Mouse (Mus musculus): ENCODE results near the gene Shtn1. TPM values are rescaled to one million over a fixed set of nuclear protein-coding genes. Genes with fewer than 3 reads are reported as not detected.
A peak's percentile ranks its signal among the peaks of the same experiment; 100 is the strongest.

Shtn1 gene
- polyA plus RNA-seq, 1 experiment from 2014 or later, result 2.7 TPM

DNA sequence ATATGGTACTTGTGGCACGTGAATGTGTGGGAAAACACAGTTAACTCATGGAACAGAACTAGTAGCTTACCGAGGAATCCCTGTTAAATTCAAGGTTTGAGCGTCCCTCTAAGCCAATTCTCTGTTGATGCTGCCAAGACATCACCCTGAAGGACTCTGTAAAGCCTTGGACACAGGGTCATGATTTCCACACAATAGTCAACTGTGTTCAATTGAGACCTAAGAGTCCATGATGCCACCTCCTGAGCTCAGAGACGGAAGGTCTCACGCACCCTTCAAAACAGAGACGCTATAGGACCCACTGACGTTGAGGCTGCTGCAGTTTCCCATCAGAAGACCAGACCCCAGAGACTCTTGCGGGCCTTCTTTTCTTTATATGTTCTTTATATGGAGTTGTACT is 101.8 kb downstream of the Shtn1 start:
- no peaks in the 10 kb centered on the region for H3K9me3 ChIP-seq (ENCODE audit: control insufficient read depth, low read length)
- H3K9ac ChIP-seq (ENCODE audit: low read length), result no peak overlapping the region
- 0 out of 2 replicates have a peak, but pooled peaks cover 2% of the 10 kb centered on the region for H3K4me1 ChIP-seq (ENCODE audit: control insufficient read depth, insufficient read depth, low read length)
- no peaks in the 10 kb centered on the region for H3K36me3 ChIP-seq (ENCODE audit: control insufficient read depth, insufficient read depth, low read length)
- no peak overlapping the region for H3K4me3 ChIP-seq (ENCODE audit: low read depth, low read length)
- H3K27ac ChIP-seq (ENCODE audit: low read depth, low read length), result no peak overlapping the region
- ATAC-seq (ENCODE audit: insufficient read depth, low FRiP score, low TSS enrichment) (no peak), DNase-seq (ENCODE audit: low spot score) (no peak)
- 90% methylated on average over 8 of the region's 8 CpGs for WGBS
- H3K27me3 ChIP-seq (ENCODE audit: control insufficient read depth, insufficient read depth, low read length), result peaks cover 52% of the 10 kb centered on the region
- no peak overlapping the region for H3K4me2 ChIP-seq (ENCODE audit: low read depth)

DNA sequence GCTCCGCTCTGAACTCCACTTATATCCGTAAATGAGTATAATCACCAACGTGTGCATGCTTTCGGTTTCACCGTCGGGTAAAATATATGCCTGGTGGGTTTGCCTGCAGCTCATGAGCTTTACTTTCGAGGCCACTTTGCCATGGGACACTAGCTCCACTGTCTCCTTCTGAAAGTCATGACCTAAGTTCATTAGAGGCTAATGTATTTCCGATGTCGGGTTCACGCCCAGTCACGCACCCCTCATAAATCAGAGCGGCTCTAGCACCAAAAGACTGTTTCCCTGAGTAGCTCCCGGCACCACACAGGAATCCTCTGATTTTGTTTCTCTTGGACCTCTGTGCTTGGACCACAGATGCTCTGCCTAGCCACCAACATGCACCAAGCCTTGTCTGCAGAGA is 105.1 kb downstream of the Shtn1 start:
- Histone ChIP-seq H3K4me3 (ENCODE audit: low read depth, low read length) (no peak overlapping the region), H3K4me2 (ENCODE audit: low read depth) (no peak overlapping the region), H3K4me1 (ENCODE audit: control insufficient read depth, insufficient read depth, low read length) (peaks cover 5% of the 10 kb centered on the region; the same call in 1 of the 2 replicates), H3K36me3 (ENCODE audit: control insufficient read depth, insufficient read depth, low read length) (no peaks in the 10 kb centered on the region), H3K27ac (ENCODE audit: low read depth, low read length) (no peak overlapping the region), H3K9ac (ENCODE audit: low read length) (no peak overlapping the region), H3K27me3 (ENCODE audit: control insufficient read depth, insufficient read depth, low read length) (peaks cover 45% of the 10 kb centered on the region), H3K9me3 (ENCODE audit: control insufficient read depth, low read length) (no peaks in the 10 kb centered on the region)
- WGBS, result 36% methylated on average over 13 of the region's 13 CpGs
- DNase-seq (ENCODE audit: low spot score) (peak; percentile 21), ATAC-seq (ENCODE audit: insufficient read depth, low FRiP score, low TSS enrichment) (no peak)

DNA sequence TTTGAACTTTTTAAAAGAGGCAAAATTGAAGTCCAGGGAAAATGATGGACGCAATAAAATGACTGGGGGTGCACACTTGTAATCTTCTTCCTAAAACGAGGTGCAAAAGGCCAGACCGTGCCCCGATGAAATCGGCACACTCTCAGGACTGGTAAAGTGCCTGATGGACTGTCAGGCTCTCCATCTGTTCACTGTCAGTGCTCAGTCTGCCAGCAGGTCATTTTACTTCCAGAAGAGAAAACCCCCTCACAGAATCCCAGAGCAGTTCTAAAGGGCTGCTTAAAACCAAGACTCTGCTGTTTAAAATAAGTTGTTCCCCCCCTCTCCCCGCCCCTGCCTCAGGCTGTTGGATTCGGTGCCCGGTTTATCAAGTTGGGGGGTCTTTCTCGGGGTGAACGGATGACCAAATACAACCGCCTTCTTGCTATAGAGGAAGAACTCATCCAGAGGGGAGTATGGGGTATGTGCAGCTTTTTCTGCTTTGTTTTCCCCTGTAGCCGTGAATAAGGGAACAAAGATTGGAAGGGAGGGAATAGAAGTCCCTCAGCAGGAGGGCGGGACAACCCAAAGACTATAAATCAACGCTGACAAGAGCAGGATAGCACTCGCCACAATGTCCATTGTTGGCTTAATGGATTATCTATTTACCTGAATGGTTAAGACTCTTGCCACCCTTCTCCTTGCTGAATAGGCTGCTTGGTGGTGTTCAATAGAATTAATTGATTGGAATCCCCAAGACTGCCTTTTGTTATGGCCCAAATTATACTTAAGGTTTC is 107.0 kb downstream of the Shtn1 start:
- peaks cover 44% of the 10 kb centered on the region for H3K27me3 ChIP-seq (ENCODE audit: control insufficient read depth, insufficient read depth, low read length)
- peak; percentile 45; the same call in 1 of the 2 replicates for ATAC-seq (ENCODE audit: insufficient read depth, low FRiP score, low TSS enrichment)
- no peak overlapping the region for H3K9ac ChIP-seq (ENCODE audit: low read length)
- H3K36me3 ChIP-seq (ENCODE audit: control insufficient read depth, insufficient read depth, low read length), result no peaks in the 10 kb centered on the region
- no peak overlapping the region for H3K4me3 ChIP-seq (ENCODE audit: low read depth, low read length)
- H3K9me3 ChIP-seq (ENCODE audit: control insufficient read depth, low read length), result no peaks in the 10 kb centered on the region
- no peak overlapping the region for H3K27ac ChIP-seq (ENCODE audit: low read depth, low read length)
- H3K4me2 ChIP-seq (ENCODE audit: low read depth), result peak overlapping the region; percentile 13; the same call in 1 of the 2 replicates
- WGBS, result 27% methylated on average over 15 of the region's 15 CpGs
- peak; percentile 35 for DNase-seq (ENCODE audit: low spot score)
- H3K4me1 ChIP-seq (ENCODE audit: control insufficient read depth, insufficient read depth, low read length), result peaks cover 5% of the 10 kb centered on the region; the same call in 1 of the 2 replicates

DNA sequence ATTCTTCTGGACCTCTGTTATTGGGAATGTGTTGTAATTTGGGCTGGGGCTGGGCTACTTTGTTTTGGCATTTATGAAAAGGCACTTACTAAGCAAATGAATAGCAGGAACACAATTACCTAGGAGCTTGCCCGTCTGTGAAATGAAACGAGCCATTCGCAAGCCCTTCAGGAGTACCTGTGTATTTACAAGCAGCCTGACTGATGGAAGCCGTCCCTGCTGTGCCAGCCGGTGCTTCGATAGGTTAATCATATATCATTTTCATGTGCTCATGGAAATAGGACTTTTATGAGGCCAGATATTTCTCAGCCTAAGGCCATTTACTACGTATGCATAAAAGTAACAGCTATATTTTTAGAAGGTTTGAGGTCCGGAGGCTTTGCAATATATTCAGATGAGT is 112.9 kb downstream of the Shtn1 start:
- Histone ChIP-seq H3K4me2 (ENCODE audit: low read depth) (no peak overlapping the region), H3K4me3 (ENCODE audit: low read depth, low read length) (no peak overlapping the region), H3K27ac (ENCODE audit: low read depth, low read length) (no peak overlapping the region), H3K27me3 (ENCODE audit: control insufficient read depth, insufficient read depth, low read length) (peaks cover 37% of the 10 kb centered on the region), H3K9ac (ENCODE audit: low read length) (no peak overlapping the region), H3K9me3 (ENCODE audit: control insufficient read depth, low read length) (no peaks in the 10 kb centered on the region), H3K4me1 (ENCODE audit: control insufficient read depth, insufficient read depth, low read length) (no peaks in the 10 kb centered on the region), H3K36me3 (ENCODE audit: control insufficient read depth, insufficient read depth, low read length) (no peaks in the 10 kb centered on the region)
- ATAC-seq (ENCODE audit: insufficient read depth, low FRiP score, low TSS enrichment) (no peak), DNase-seq (ENCODE audit: low spot score) (no peak)
- WGBS, result 70% methylated on average over 8 of the region's 8 CpGs

DNA sequence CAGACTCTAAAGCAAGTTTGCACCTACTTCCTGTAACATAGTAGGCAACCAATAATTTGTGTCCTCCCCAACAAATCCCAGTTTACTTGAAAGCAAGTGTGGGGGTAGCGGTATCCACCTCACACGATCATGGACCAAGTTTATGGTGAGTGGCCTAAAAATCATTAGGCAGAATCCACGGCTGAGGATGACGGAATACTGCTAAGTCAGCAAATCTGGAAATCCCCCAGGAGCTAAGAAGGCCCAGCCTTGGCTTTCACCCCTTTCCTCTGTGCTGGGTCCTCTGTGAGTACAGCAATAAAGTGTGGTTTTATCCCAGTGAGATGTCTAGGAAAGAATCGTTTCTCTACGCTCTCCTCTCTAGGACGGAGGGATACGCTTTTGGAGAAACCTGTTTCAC is 121.1 kb downstream of the Shtn1 start:
- Histone ChIP-seq H3K9ac (ENCODE audit: low read length) (no peak overlapping the region), H3K9me3 (ENCODE audit: control insufficient read depth, low read length) (no peaks in the 10 kb centered on the region), H3K4me1 (ENCODE audit: control insufficient read depth, insufficient read depth, low read length) (no peaks in the 10 kb centered on the region), H3K27ac (ENCODE audit: low read depth, low read length) (no peak overlapping the region), H3K27me3 (ENCODE audit: control insufficient read depth, insufficient read depth, low read length) (peaks cover 12% of the 10 kb centered on the region; the same call in 1 of the 2 replicates), H3K36me3 (ENCODE audit: control insufficient read depth, insufficient read depth, low read length) (no peaks in the 10 kb centered on the region), H3K4me2 (ENCODE audit: low read depth) (no peak overlapping the region), H3K4me3 (ENCODE audit: low read depth, low read length) (no peak overlapping the region)
- no peak for ATAC-seq (ENCODE audit: insufficient read depth, low FRiP score, low TSS enrichment)
- DNase-seq (ENCODE audit: low spot score), result no peak
- WGBS, result 92% methylated on average over 8 of the region's 8 CpGs

DNA sequence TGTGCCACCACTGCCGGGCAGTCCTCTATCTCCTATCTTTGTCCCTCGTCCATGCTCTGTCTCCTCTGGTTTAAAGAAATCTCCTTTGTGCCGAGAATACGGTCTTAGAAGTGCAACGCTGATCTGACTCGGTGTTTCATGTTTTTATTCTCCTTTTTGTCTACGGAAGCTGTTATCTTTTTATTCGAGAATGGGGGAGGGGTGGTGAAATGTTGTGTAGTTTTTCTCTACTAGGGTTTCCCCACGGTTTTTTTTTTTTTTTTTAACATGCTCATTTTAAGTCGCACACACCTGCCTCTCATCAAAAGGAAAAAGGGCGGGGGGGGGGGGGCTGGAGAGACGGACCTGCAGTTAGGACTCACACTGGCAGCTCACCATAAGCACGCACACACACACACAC is 123.7 kb downstream of the Shtn1 start:
- no peak overlapping the region for H3K9ac ChIP-seq (ENCODE audit: low read length)
- no peaks in the 10 kb centered on the region for H3K36me3 ChIP-seq (ENCODE audit: control insufficient read depth, insufficient read depth, low read length)
- no peaks in the 10 kb centered on the region for H3K4me1 ChIP-seq (ENCODE audit: control insufficient read depth, insufficient read depth, low read length)
- no peak for DNase-seq (ENCODE audit: low spot score)
- H3K27me3 ChIP-seq (ENCODE audit: control insufficient read depth, insufficient read depth, low read length), result peaks cover 11% of the 10 kb centered on the region; the same call in 1 of the 2 replicates
- no peak for ATAC-seq (ENCODE audit: insufficient read depth, low FRiP score, low TSS enrichment)
- no peak overlapping the region for H3K4me3 ChIP-seq (ENCODE audit: low read depth, low read length)
- 80% methylated on average over 12 of the region's 13 CpGs for WGBS
- no peak overlapping the region for H3K27ac ChIP-seq (ENCODE audit: low read depth, low read length)
- H3K9me3 ChIP-seq (ENCODE audit: control insufficient read depth, low read length), result no peaks in the 10 kb centered on the region
- no peak overlapping the region for H3K4me2 ChIP-seq (ENCODE audit: low read depth)

DNA sequence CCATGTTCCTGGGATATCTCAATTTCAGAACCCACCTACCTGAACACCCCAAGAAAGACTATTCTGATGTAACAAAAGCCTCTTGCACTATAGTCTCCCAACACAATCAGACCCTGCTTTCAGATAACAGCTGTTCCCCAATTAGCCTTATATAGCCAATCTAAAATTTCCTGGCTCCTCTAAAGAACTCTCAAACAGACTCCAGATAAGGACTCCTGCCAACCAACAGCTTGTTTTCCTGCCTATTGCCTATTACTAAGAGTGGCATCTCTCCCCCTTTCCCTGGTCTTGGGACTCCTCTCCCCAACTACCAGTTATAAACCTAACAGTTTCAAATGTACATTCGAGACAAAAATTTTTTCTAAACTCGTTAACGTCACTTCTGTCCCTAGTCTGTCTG is 124.4 kb downstream of the Shtn1 start:
- Histone ChIP-seq H3K27ac (ENCODE audit: low read depth, low read length) (no peak overlapping the region), H3K4me2 (ENCODE audit: low read depth) (no peak overlapping the region), H3K36me3 (ENCODE audit: control insufficient read depth, insufficient read depth, low read length) (no peaks in the 10 kb centered on the region), H3K9me3 (ENCODE audit: control insufficient read depth, low read length) (no peaks in the 10 kb centered on the region), H3K27me3 (ENCODE audit: control insufficient read depth, insufficient read depth, low read length) (peaks cover 13% of the 10 kb centered on the region; the same call in 1 of the 2 replicates), H3K4me1 (ENCODE audit: control insufficient read depth, insufficient read depth, low read length) (no peaks in the 10 kb centered on the region), H3K9ac (ENCODE audit: low read length) (no peak overlapping the region), H3K4me3 (ENCODE audit: low read depth, low read length) (no peak overlapping the region)
- no peak for DNase-seq (ENCODE audit: low spot score)
- WGBS, result 88% methylated on average over 3 of the region's 3 CpGs
- ATAC-seq (ENCODE audit: insufficient read depth, low FRiP score, low TSS enrichment), result no peak

DNA sequence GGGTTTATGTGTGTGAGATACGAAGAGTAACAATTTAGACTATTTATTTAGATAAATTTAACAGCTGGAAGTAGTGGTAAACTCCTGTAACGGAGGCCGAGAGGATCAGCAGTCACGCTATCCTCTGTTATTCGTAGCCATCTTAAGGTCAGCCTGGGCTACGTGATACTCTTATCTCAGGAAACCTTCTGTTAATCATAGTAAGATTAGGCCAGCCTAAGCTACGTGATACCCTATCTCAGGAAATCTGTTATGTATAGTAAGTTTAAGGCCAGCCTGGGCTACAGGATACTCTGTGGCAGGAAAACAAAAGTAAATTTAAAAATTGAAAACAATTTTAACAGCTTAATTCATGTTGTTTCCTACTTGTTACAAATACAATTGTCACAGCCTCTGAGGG is 129.9 kb downstream of the Shtn1 start:
- Histone ChIP-seq H3K9me3 (ENCODE audit: control insufficient read depth, low read length) (no peaks in the 10 kb centered on the region), H3K36me3 (ENCODE audit: control insufficient read depth, insufficient read depth, low read length) (no peaks in the 10 kb centered on the region), H3K27me3 (ENCODE audit: control insufficient read depth, insufficient read depth, low read length) (0 out of 2 replicates have a peak, but pooled peaks cover 5% of the 10 kb centered on the region), H3K9ac (ENCODE audit: low read length) (no peak overlapping the region), H3K27ac (ENCODE audit: low read depth, low read length) (no peak overlapping the region), H3K4me3 (ENCODE audit: low read depth, low read length) (no peak overlapping the region), H3K4me2 (ENCODE audit: low read depth) (no peak overlapping the region), H3K4me1 (ENCODE audit: control insufficient read depth, insufficient read depth, low read length) (peaks cover 4% of the 10 kb centered on the region; the same call in 1 of the 2 replicates)
- ATAC-seq (ENCODE audit: insufficient read depth, low FRiP score, low TSS enrichment) (no peak), DNase-seq (ENCODE audit: low spot score) (no peak)
- 85% methylated on average over 7 of the region's 7 CpGs for WGBS

Measured in neural tube, embryonic 11.5 days (tissue).